Comparison of ENCODE assay signal across 8 mouse cellular contexts in the genomic region with DNA sequence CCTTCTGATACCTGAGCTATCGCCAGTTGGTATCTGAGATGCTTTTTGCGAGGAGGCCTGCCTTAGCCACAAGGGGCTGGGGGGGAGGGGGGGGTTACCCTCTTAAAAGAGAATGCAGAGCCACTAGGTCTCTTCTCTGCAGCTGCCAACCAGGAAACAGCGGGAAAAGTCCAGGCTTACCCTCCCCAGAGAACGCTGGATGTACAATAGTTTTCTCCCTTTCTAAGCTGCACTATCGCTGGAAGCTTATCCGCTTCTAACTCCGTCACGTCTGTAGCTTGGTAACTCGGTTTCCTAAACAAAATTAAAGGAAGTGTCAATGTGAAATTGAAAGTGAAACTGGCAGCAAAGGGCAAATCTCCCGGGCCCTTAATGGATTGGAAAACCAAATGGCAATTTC.
DNase-seq lines count a peak whose midpoint lies in the region; ATAC-seq and TF ChIP-seq lines count a peak whose summit lies in the region.

No protein-coding gene starts in this region.

- H3K27me3 ChIP-seq in embryonic facial prominence, embryonic 10.5 days (replicated peaks; ENCODE audit: low read depth, poor library complexity, severe bottlenecking) = no peaks in the 10 kb centered on the region
- H3K27me3 ChIP-seq in lung, postnatal 0 days (replicated peaks; ENCODE audit: insufficient read depth, low read length) = no peaks in the 10 kb centered on the region

- 45% methylated on average over 10 of the region's 10 CpGs for WGBS in embryonic facial prominence, embryonic 10.5 days
- 36% methylated on average over 10 of the region's 10 CpGs for WGBS in lung, postnatal 0 days

- TF ChIP-seq CTCF in lung, postnatal 0 days (IDR thresholded peaks at IDR 0.05) = no peak

- peak; percentile 46 for ATAC-seq in lung, postnatal 0 days
- no peak for ATAC-seq in frontal cortex, adult (ENCODE audit: low TSS enrichment)

- no peaks in the 10 kb centered on the region for H3K36me3 ChIP-seq in embryonic facial prominence, embryonic 10.5 days (replicated peaks)
- no peaks in the 10 kb centered on the region for H3K36me3 ChIP-seq in lung, postnatal 0 days (ENCODE audit: insufficient read depth, low read length)

- H3K4me2 ChIP-seq in lung, postnatal 0 days (replicated peaks; ENCODE audit: low read depth, low read length) = peak overlapping the region; percentile 40

- H3K9ac ChIP-seq in lung, postnatal 0 days (replicated peaks; ENCODE audit: low read depth) = no peak overlapping the region; the same call in 1 of the 2 replicates

- peaks cover 12% of the 10 kb centered on the region; the same call in 1 of the 2 replicates for H3K4me1 ChIP-seq in embryonic facial prominence, embryonic 10.5 days
- no peaks in the 10 kb centered on the region for H3K4me1 ChIP-seq in lung, postnatal 0 days (ENCODE audit: insufficient read depth, low read depth, low read length)

- DNase-seq in MN1 (ENCODE audit: low spot score) = peak; percentile 31
- DNase-seq in embryonic facial prominence, embryonic 10.5 days (ENCODE audit: low spot score) = no peak
- DNase-seq in induced T-regulatory cell, adult 2 months (ENCODE audit: low read depth) = peak; percentile 75
- peak; percentile 55 for DNase-seq in lung, postnatal 0 days (ENCODE audit: low spot score)
- DNase-seq in layer of hippocampus, postnatal 25 days (ENCODE audit: extremely low spot score in 1 of 2, low spot score in 1 of 2) = no peak
- no peak for DNase-seq in spleen, adult 12 weeks (ENCODE audit: low spot score)
- DNase-seq in left cerebral cortex, postnatal 10 days (ENCODE audit: extremely low spot score in 1 of 2, low spot score in 2 of 2) = no peak

- no peak overlapping the region for H3K27ac ChIP-seq in embryonic facial prominence, embryonic 10.5 days (replicated peaks)
- H3K27ac ChIP-seq in lung, postnatal 0 days (ENCODE audit: low read length) = peak overlapping the region; percentile 40; the same call in 1 of the 2 replicates

- no peak for TF ChIP-seq EP300 in lung, postnatal 0 days (IDR thresholded peaks at IDR 0.05)

- H3K9me3 ChIP-seq in embryonic facial prominence, embryonic 10.5 days = no peaks in the 10 kb centered on the region
- no peaks in the 10 kb centered on the region for H3K9me3 ChIP-seq in lung, postnatal 0 days (ENCODE audit: low read length)

- H3K4me3 ChIP-seq in embryonic facial prominence, embryonic 10.5 days = peak overlapping the region; percentile 32; the same call in 1 of the 2 replicates
- H3K4me3 ChIP-seq in lung, postnatal 0 days (ENCODE audit: low read depth, low read length) = peak overlapping the region; percentile 27

- intact Hi-C loops in left cerebral cortex, postnatal 10 days (cut with DNase I) = no loop called here

Comparison
In these comparisons a context has a peak if more than half of its experiments do, and no peak if none do; other contexts are left out.
1. DNase-seq: peak in MN1 (single experiment), induced T-regulatory cell, adult 2 months (single experiment) and lung, postnatal 0 days (single experiment); none in embryonic facial prominence, embryonic 10.5 days (single experiment), layer of hippocampus, postnatal 25 days (0 of 2), spleen, adult 12 weeks (single experiment) and left cerebral cortex, postnatal 10 days (0 of 2).